8 mouse cellular contexts compared by ENCODE assay signal in the genomic region with DNA sequence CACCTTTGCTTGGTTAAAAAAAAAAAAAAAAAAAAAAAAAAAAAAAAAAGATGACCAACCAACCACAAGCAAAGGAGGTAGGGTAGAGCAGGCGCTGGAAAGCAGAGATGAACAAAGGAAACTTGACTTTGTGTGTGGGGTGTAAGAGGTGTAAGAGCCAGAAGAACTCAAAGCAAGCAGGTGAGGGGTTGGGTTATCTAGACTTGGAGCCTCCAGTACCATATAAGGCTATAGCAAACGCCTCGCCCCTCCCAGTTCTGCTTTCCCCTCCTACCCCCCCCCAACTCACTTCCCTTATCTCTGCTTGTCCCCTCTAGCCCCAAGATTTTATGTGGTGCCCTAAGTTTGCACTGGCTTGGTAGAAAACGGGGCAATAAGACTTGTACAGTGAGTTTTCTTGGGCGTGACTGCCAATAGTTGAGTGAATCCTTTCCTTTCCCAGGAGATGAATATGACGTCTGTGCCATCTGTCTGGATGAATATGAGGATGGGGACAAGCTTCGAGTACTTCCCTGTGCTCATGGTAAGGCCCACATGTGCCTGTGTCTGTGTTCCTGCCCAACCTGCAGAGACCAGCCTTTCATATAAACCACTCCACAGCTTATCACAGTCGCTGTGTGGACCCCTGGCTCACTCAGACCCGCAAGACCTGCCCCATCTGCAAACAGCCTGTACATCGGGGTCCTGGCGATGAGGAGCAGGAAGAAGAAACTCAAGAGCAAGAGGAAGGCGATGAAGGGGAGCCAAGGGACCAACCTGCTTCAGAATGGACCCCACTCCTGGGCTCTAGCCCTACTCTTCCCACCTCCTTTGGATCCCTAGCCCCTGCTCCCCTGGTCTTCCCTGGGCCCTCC. TPM values are rescaled to one million over a fixed set of nuclear protein-coding genes. Genes with fewer than 3 reads are reported as not detected.
DNase-seq lines count a peak whose midpoint lies in the region; ATAC-seq and TF ChIP-seq lines count a peak whose summit lies in the region.

No protein-coding gene starts in this region.

- no peak for TF ChIP-seq CTCF in spleen, adult 2 months (IDR thresholded peaks at IDR 0.05; ENCODE audit: extremely low read depth, insufficient read depth, insufficient read length, insufficient replicate concordance)

- peaks cover 82% of the 10 kb centered on the region for H3K4me1 ChIP-seq in erythroblast, embryonic 14.5 days (ENCODE audit: control insufficient read depth)
- peaks cover 20% of the 10 kb centered on the region; the same call in 1 of the 2 replicates for H3K4me1 ChIP-seq in spleen, adult 2 months (ENCODE audit: control insufficient read depth, insufficient read depth, insufficient read length)
- peaks cover 67% of the 10 kb centered on the region for H3K4me1 ChIP-seq in limb, embryonic 15.5 days

- no peaks in the 10 kb centered on the region for H3K9me3 ChIP-seq in erythroblast, embryonic 14.5 days (ENCODE audit: control insufficient read depth, low read length)
- H3K9me3 ChIP-seq in limb, embryonic 15.5 days = no peaks in the 10 kb centered on the region

- H3K27ac ChIP-seq in spleen, adult 2 months (ENCODE audit: insufficient read depth, low read length) = peak overlapping the region; percentile 92
- H3K27ac ChIP-seq in limb, embryonic 15.5 days = peak overlapping the region; percentile 67

- ATAC-seq in erythroblast, adult 5-6 weeks (replicated peaks; ENCODE audit: low FRiP score, poor library complexity, severe bottlenecking) = no peak
- no peak for ATAC-seq in limb, embryonic 15.5 days (ENCODE audit: insufficient number of reproducible peaks, low FRiP score, low TSS enrichment, low read depth)

- peak; percentile 50 to 83 for DNase-seq in spleen, adult 2 months (ENCODE audit: low read depth in 1 of 2, low spot score in 2 of 2)
- DNase-seq in spleen, postnatal 4 days (ENCODE audit: low spot score in 2 of 2) = no peak
- DNase-seq in thymus, postnatal 36 days = peak; percentile 48 to 67
- no peak for DNase-seq in left cerebral cortex, postnatal 4 days
- no peak for DNase-seq in right cerebral cortex, postnatal 36 days (ENCODE audit: low spot score in 2 of 2)

- H3K4me3 ChIP-seq in erythroblast, embryonic 14.5 days (replicated peaks) = peak overlapping the region; percentile 31
- peak overlapping the region; percentile 45 for H3K4me3 ChIP-seq in spleen, adult 2 months (ENCODE audit: extremely low read depth, insufficient read depth, insufficient read length)
- H3K4me3 ChIP-seq in limb, embryonic 15.5 days = no peak overlapping the region

- H3K36me3 ChIP-seq in erythroblast, embryonic 14.5 days (ENCODE audit: control insufficient read depth) = peaks cover 60% of the 10 kb centered on the region
- H3K36me3 ChIP-seq in spleen, adult 2 months (ENCODE audit: control insufficient read depth, insufficient read depth, low read length) = peaks cover 44% of the 10 kb centered on the region
- H3K36me3 ChIP-seq in limb, embryonic 15.5 days = peaks cover 47% of the 10 kb centered on the region

- intact Hi-C loops in left cerebral cortex, postnatal 4 days (cut with DNase I) = no loop called here

- peaks cover under 1% of the 10 kb centered on the region; the same call in 1 of the 2 replicates for H3K27me3 ChIP-seq in erythroblast, embryonic 14.5 days (ENCODE audit: control insufficient read depth)
- no peaks in the 10 kb centered on the region for H3K27me3 ChIP-seq in spleen, adult 2 months (ENCODE audit: control insufficient read depth, insufficient read depth, low read length)
- H3K27me3 ChIP-seq in limb, embryonic 15.5 days = no peaks in the 10 kb centered on the region

- peak overlapping the region; percentile 20; the same call in 1 of the 2 replicates for H3K4me2 ChIP-seq in limb, embryonic 15.5 days

- no peak overlapping the region for H3K9ac ChIP-seq in limb, embryonic 15.5 days

- WGBS in spleen, adult 2 months = 25% methylated on average over 12 of the region's 12 CpGs
- WGBS in limb, embryonic 15.5 days = 70% methylated on average over 12 of the region's 12 CpGs

- no peak for TF ChIP-seq POLR2A in spleen, adult 2 months (IDR thresholded peaks at IDR 0.05; ENCODE audit: low read depth, low read length)

RNA-seq across cellular contexts. Expression of gene Slc25a11, which starts 3.3 kb away (rescaled TPM):
- polyA plus RNA-seq in erythroblast, embryonic 14.5 days (2012) = 2.2 and 2.4 TPM in 2 replicates
- 17.1 and 20.1 TPM in 2 replicates for total RNA-seq in erythroblast, adult 5-6 weeks (2015; ENCODE audit: low replicate concordance)
- total RNA-seq in erythroblast, adult 5-6 weeks (2017; ENCODE audit: low replicate concordance) = 16.2 and 16.6 TPM in 2 replicates
- 73.0 and 78.7 TPM in 2 replicates for polyA plus RNA-seq in spleen, adult 2 months (2012; rRNA removed)
- polyA plus RNA-seq in limb, embryonic 15.5 days (2015; fragmentation: Nextera tagmentation; extraction: Ambion mirVana) = 165 and 188 TPM in 2 replicates
- 10 to 100 TPM; 88.6 to 92.5 TPM for total RNA-seq in left cerebral cortex, postnatal 4 days (2021)

RNA-seq across cellular contexts. Expression of gene Rnf167, which starts 3.5 kb away (rescaled TPM):
- polyA plus RNA-seq in erythroblast, embryonic 14.5 days (2012) = 24.0 and 33.2 TPM in 2 replicates
- 146 and 222 TPM in 2 replicates for total RNA-seq in erythroblast, adult 5-6 weeks (2015; ENCODE audit: low replicate concordance)
- 217 and 308 TPM in 2 replicates for total RNA-seq in erythroblast, adult 5-6 weeks (2017; ENCODE audit: low replicate concordance)
- 137 and 158 TPM in 2 replicates for polyA plus RNA-seq in spleen, adult 2 months (2012; rRNA removed)
- polyA plus RNA-seq in limb, embryonic 15.5 days (2015; fragmentation: Nextera tagmentation; extraction: Ambion mirVana) = 124 TPM in 2 replicates
- total RNA-seq in left cerebral cortex, postnatal 4 days (2021) = 10 to 100 TPM; 52.1 to 52.3 TPM

RNA-seq across cellular contexts. Expression of gene Pfn1, which starts 3.9 kb away (rescaled TPM):
- 240 and 308 TPM in 2 replicates for polyA plus RNA-seq in erythroblast, embryonic 14.5 days (2012)
- 414 and 492 TPM in 2 replicates for total RNA-seq in erythroblast, adult 5-6 weeks (2015; ENCODE audit: low replicate concordance)
- total RNA-seq in erythroblast, adult 5-6 weeks (2017; ENCODE audit: low replicate concordance) = 125 and 193 TPM in 2 replicates
- polyA plus RNA-seq in spleen, adult 2 months (2012; rRNA removed) = 2,122 and 3,201 TPM in 2 replicates
- polyA plus RNA-seq in limb, embryonic 15.5 days (2015; fragmentation: Nextera tagmentation; extraction: Ambion mirVana) = 1,605 and 1,679 TPM in 2 replicates
- 100 to 1,000 TPM; 319 to 321 TPM for total RNA-seq in left cerebral cortex, postnatal 4 days (2021)

RNA-seq across cellular contexts. Expression of gene Eno3, which starts 6.5 kb away (rescaled TPM):
- 0.74 and 0.78 TPM in 2 replicates for polyA plus RNA-seq in erythroblast, embryonic 14.5 days (2012)
- 1.5 and 2.9 TPM in 2 replicates for total RNA-seq in erythroblast, adult 5-6 weeks (2015; ENCODE audit: low replicate concordance)
- total RNA-seq in erythroblast, adult 5-6 weeks (2017; ENCODE audit: low replicate concordance) = 3.3 and 6.0 TPM in 2 replicates
- 15.3 and 20.0 TPM in 2 replicates for polyA plus RNA-seq in spleen, adult 2 months (2012; rRNA removed)
- polyA plus RNA-seq in limb, embryonic 15.5 days (2015; fragmentation: Nextera tagmentation; extraction: Ambion mirVana) = 71.5 and 252 TPM in 2 replicates
- total RNA-seq in left cerebral cortex, postnatal 4 days (2021) = 1 to 10 TPM; 8.1 to 9.3 TPM

RNA-seq across cellular contexts. Expression of gene Gp1ba, which starts 11.6 kb away (rescaled TPM):
- polyA plus RNA-seq in erythroblast, embryonic 14.5 days (2012) = 0.12 TPM in 2 replicates
- 0.84 TPM in 1 of 2 replicates, not detected in the other for total RNA-seq in erythroblast, adult 5-6 weeks (2015; ENCODE audit: low replicate concordance)
- total RNA-seq in erythroblast, adult 5-6 weeks (2017; ENCODE audit: low replicate concordance) = 0.42 TPM in 1 of 2 replicates, not detected in the other
- polyA plus RNA-seq in spleen, adult 2 months (2012; rRNA removed) = 6.8 and 9.3 TPM in 2 replicates
- polyA plus RNA-seq in limb, embryonic 15.5 days (2015; fragmentation: Nextera tagmentation; extraction: Ambion mirVana) = 0.26 and 0.29 TPM in 2 replicates
- under 1 TPM in 1 of 2 experiments, not detected in 1; 0.18 TPM for total RNA-seq in left cerebral cortex, postnatal 4 days (2021)

Comparison
In these comparisons a context has a peak if more than half of its experiments do, and no peak if none do; other contexts are left out.
1. DNase-seq: peak in spleen, adult 2 months (2 of 2) and thymus, postnatal 36 days (2 of 2); none in spleen, postnatal 4 days (0 of 2), left cerebral cortex, postnatal 4 days (single experiment) and right cerebral cortex, postnatal 36 days (0 of 2).
2. RNA of gene Slc25a11, which starts 3.3 kb away (polyA plus RNA-seq): 165 to 188 TPM in limb, embryonic 15.5 days and 73.0 to 78.7 TPM in spleen, adult 2 months; 2.2 to 2.4 TPM in erythroblast, embryonic 14.5 days; every median in the first group is over 10 times any median in the second.